ENCODE assay signal across 14 mouse cellular contexts in the genomic region with DNA sequence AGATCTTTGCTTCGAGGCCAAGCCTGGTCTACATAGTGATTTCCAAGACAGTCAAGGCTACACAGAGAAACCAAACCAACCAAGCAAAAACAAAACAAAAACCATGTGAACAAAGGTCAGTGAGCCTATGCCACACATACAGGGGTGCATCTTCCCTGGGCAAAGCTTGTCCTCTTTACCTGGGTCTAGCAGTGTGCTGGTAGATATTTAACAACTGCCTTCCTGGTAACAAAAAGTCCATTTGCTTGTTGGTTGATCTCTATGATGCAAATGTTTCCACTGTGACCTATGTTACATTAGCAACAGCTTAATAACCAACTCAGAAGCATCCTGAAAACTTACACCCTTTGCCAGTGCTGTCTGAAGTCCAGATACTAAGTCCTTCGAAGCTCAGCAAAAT.
"Had no signal": no experiment of that assay in that cellular context is flagged by ENCODE, and none has a peak within 500 bp of the region (broad histone marks: within the 10 kb centered on the region; RNA-seq: fewer than 3 reads in every experiment).

No protein-coding gene starts in this region.

- H3K9ac ChIP-seq: limb, embryonic 13.5 days; liver, embryonic 15.5 days; lung, embryonic 14.5 days had no signal

- H3K4me3 ChIP-seq: layer of hippocampus, adult 2 months; limb, embryonic 13.5 days; liver, embryonic 15.5 days; midbrain, embryonic 10.5 days; myocyte had no signal

- H3K4me1 ChIP-seq: limb, embryonic 13.5 days; midbrain, embryonic 10.5 days had no signal

- ATAC-seq: inflammation-experienced regulatory T-cells, adult 6 months; intestine, postnatal 0 days had no signal

- H3K36me3 ChIP-seq: limb, embryonic 13.5 days; liver, embryonic 15.5 days; midbrain, embryonic 10.5 days had no signal

- DNase-seq: left cerebral cortex, postnatal 4 days; lung, embryonic 14.5 days; lung, postnatal 4 days; midbrain, embryonic 14.5 days; thymus, postnatal 36 days had no signal

- H3K4me2 ChIP-seq: limb, embryonic 13.5 days; liver, embryonic 11.5 days; liver, embryonic 15.5 days; lung, embryonic 14.5 days had no signal

- H3K27me3 ChIP-seq: limb, embryonic 13.5 days; liver, embryonic 15.5 days had no signal

- H3K9me3 ChIP-seq: liver, embryonic 15.5 days; midbrain, embryonic 10.5 days had no signal

- H3K27ac ChIP-seq: layer of hippocampus, adult 2 months; limb, embryonic 13.5 days; liver, embryonic 15.5 days; midbrain, embryonic 10.5 days; stomach, postnatal 0 days had no signal
